Mouse (Mus musculus) gastrocnemius, postnatal 10 days (tissue): ENCODE results near the gene Gm19410. TPM values are rescaled to one million over a fixed set of nuclear protein-coding genes. Genes with fewer than 3 reads are reported as not detected.

Experiments
- DNase-seq: peaks from one replicate; pipeline ENCODE4 v3.0.0; 2021; ENCODE audit warnings: mixed read lengths
- long read RNA-seq, 2 experiments: library from polyadenylated mRNA; stranded (forward); transcript quantifications; one replicate each; pipeline ENCODE4 v2.0.0; 2021
- microRNA-seq, 2 experiments: library from miRNA; unstranded; fragments of <30 nt; microRNA quantifications; one replicate each; pipeline ENCODE4 v1.2.0; 2021
- total RNA-seq, 2 experiments: library from RNA; stranded (reverse); gene quantifications; 2 replicates each; pipeline ENCODE4 v1.2.3; 2021

Gm19410 gene
- under 1 TPM; 0.35 to 0.41 TPM for total RNA-seq
- long read RNA-seq, experiment 1, partial matches to known transcripts = 0 of 2 reads
- long read RNA-seq, experiment 1, other reads (novel, unspliced or antisense) = 2 of 2 reads
- long read RNA-seq, experiment 2, partial matches to known transcripts = 1 of 1 reads
- long read RNA-seq, experiment 2, other reads (novel, unspliced or antisense) = 0 of 1 reads

GRCm38 (mm10) chr8:35765499-35766193 is at the start of gene Gm19410:
TSS of gene Gm19410 (plus strand) at chr8:35765790.
- DNase-seq = peak; percentile 30

DNA sequence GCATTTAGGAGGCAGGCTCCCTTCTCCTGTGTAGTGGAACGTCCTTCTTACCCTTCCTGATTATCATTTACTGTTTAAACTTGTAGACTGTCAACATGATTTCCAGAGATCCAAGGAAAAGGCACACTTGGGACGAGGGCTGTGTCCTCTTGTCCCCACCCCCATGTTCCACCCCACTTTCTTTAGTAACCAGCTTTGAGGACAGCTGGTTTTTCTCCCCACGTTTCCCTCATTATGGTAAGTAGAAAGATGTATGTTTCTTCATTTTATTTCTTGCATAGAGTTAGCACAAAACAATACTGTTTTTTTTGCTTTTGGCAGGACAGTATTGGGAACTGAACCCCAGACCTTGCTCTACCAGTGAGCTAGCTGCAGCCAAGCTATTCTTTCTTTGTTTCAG is 34.8 kb upstream of the Gm19410 start:
- DNase-seq = no peak

DNA sequence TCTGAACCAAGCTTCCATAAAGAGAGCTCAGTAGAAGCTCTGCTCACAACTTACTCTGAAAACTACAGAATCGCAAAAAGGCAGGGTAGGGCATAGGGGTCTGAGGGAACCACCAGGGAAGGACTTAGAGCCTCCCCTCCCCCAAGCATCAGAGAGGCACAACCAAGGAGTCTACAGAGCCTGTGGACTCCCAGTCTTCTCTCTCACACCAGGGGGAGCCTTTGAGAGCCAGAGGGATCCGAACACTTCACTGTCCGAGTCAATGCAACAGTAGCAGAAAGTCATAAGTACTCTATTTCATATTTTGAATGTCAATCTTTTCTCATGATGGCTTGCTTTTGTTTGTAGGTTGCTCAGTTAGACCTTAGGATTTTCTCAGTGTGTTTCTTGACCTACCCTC is 30.2 kb upstream of the Gm19410 start:
- DNase-seq = no peak

- no peak for DNase-seq
Measured at GRCm38 (mm10) chr8:35756202-35756601, 9.4 kb upstream of the Gm19410 start.

DNA sequence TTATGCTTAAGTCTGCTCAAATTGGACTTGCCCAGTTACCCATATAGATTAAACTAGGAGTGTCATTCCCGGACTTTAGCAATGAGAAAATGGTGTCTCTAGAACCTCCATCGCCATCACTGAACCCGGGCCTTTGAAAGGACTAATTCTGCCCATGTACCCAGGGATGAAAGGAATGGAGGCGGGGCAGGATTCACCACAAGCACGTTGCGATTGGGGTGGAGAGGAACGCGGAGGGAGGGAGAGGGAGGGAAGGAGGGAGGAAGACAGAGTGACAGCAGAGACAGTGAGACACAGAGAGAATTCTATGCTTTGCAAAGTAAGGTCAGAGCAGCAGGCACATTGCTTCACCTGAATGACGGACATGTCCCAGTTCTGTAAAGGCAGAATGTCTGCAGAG is 570 bp upstream of the Gm19410 start:
- DNase-seq = no peak

- no peak for DNase-seq
Measured at GRCm38 (mm10) chr8:35773508-35773907, 7.9 kb downstream of the Gm19410 start.

Small RNAs within 50 kb of the gene (microRNA-seq; reads per million reads assigned to microRNA genes)
- gene Gm44474 = 0 reads per million in 2 experiments
